Mouse (Mus musculus) adrenal gland, postnatal 10 days (tissue): Measurements from ENCODE around the gene Pde9a. TPM values are rescaled to one million over a fixed set of nuclear protein-coding genes. Genes with fewer than 3 reads are reported as not detected.

Experiments used
- DNase-seq: peaks from one replicate; pipeline ENCODE4 v3.0.0; 2021; ENCODE audit warnings: mixed read lengths
- total RNA-seq, 2 experiments: library from RNA; stranded (reverse); gene quantifications; 2 replicates each; pipeline ENCODE4 v1.2.3; 2021

The Pde9a gene
- total RNA-seq, 2 experiments from 2014 or later, result 7.9 to 12.7 TPM

DNA sequence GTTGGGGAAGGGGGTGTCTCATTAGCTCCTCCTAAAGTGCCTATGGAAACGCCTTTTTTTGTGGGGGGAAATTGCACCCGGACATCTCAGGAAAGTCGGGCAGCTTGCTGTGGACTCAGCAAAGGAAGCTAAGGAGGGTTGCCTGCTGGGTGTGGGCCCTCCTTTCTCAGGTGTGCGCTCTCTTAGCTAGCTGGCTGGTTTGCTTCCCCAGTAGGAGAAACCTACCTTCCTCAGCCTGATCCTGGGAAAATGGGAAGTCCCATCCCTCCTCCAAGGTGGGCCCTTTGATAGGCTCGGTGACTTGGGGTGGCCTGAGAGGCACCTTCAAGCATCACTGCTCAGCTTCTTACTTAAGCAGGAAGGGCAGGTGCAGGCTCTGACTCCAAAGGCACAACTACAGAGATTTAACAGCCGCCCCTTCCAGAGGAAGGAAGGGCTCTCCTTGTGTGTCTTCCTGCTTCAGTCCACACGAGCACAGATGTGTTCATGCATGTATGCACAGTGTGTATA is 811 bp downstream of the Pde9a start:
- DNase-seq, result no peak

DNA sequence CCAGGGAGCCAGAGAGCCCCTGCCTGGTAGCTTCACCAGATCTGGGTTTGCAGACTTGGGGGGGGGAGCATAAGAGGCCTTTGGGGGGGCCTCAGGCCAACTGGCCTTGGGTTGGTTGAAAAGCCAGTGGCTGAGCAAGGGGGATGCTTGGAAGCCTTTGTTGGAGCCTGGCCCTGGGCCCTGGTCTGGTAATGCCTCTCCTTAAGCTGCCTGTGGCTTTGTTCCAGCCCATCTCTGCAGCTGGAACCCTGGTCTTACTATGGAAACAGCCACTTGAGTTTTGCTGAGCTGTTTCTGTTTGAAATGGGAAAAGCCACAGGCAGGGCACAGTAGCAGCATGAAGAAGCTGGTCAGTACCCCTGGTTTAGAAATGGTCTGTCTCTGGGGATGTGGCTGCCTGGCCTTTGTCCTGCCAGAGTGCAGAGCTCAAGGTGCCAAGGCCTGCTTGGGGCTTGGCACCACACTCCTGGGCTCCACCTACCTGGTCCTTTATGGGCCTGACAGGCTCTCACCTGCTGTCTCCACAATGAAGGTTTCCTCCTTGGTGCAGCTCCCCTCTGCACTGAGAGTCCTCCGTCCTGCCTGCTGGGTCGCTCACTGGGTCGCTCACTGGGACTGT is 3.5 kb downstream of the Pde9a start:
- DNase-seq, result no peak

DNA sequence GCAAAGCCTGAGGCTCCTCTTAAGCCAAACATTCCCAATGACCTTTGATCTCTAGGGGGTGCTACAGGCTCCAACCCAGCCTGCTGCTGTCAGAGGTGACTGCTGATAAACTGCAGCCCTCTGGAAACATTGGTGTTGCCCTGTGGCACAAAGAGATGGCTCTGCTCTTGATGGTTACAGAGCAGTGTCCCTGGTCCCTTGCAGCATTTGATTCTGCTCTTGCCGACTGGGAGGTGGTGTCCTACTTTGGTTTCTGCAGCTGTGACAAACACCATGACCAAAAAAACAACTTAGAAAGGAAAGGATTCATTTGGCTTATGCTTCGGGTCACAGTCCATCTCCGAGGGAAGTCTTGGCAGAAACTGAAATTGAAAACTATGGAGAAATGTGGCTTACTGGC is 5.5 kb downstream of the Pde9a start:
- DNase-seq, result no peak

DNA sequence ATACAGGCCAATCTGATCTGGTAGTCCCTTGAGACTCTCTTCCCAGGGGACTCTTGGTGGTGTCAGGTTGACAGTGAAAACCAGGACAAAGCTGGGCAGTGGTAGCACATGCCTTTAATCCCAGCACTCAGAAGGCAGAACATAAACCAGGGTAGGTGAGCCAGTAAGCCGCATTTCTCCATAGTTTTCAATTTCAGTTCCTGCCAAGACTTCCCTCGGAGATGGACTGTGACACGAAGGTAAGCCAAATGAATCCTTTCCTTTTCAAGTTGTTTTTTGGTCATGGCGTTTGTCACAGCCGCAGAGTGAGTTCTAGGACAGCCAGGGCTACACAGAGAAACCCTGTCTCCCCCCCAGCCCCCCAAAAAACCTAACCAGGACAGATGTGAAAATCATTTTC is 6.0 kb downstream of the Pde9a start:
- no peak for DNase-seq

DNA sequence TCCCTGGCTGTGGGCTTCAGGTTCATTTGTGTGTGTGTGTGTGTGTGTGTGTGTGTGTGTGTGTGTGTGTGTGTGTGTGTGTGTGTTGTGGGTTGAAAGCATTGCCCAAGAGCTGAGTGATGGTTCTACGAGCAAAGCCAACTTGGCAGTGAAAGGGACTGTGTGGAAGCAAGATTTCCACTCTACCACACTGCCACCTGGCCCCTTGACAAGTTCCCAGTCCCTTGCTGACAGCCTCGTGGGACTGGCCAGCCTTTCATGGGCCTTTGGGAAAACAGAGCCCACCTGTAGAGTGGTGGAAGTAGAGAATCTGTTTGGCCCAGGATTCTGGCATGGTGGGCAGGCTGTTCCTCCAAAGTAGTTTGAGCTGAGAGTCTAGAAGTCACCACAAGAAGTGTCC is 7.8 kb downstream of the Pde9a start:
- DNase-seq, result peak; percentile 53

DNA sequence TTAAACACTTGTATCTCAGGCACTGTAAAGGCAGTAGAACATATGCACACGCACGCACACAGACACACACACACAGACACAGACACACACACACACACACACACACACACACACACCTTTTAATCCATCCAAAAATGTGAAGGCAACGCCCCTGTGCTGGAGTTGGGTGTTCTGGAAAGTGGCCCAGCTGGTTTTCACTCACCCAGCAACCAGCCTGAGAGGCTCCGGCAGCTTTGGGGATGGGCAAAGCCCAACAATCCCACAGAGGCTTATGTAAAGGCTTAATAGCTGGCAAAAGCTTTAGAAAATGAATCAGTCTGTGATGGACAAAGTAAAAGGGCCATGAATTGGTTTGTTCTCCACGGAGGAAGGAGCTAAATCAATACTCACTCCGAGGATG is 14.3 kb downstream of the Pde9a start:
- DNase-seq, result no peak

DNA sequence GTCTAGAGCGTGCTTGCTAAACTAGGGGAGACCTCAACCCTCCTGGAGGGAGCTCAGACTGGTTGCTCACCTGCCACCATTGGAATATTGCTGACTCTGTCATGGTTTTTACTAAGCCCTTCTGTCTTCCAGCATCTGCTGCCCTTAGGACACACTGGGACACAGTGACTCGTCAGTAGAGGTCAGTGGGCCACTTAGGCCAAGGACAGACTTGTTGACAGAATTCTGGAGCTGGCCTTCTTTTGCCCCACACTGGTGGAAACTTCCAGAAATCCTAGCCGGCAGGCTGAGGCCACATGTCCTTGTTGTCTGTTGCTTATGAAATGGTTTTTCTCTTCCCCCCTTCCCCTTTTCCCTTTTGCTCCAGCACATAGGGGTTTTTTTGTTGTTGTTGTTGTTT is 15.2 kb downstream of the Pde9a start:
- no peak for DNase-seq

DNA sequence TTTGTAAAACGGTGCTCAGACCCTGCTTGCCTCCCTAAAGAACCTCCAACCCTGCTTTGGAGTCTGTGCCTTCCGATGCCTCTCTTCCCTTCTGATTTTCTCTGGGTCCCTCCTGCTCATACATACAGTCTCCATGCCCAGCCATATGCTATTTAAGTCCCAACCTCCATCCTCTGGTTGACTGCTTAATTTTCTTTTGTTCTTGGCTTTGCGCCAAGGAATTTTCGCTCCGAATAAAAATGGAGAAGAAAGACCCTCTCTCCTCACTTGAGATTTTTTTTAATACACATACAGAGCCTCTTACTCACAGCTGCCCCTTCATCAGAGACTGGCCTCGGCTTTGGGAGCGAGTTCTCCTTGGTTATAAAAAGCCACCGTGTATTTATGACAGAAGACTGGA is 16.7 kb downstream of the Pde9a start:
- no peak for DNase-seq

DNA sequence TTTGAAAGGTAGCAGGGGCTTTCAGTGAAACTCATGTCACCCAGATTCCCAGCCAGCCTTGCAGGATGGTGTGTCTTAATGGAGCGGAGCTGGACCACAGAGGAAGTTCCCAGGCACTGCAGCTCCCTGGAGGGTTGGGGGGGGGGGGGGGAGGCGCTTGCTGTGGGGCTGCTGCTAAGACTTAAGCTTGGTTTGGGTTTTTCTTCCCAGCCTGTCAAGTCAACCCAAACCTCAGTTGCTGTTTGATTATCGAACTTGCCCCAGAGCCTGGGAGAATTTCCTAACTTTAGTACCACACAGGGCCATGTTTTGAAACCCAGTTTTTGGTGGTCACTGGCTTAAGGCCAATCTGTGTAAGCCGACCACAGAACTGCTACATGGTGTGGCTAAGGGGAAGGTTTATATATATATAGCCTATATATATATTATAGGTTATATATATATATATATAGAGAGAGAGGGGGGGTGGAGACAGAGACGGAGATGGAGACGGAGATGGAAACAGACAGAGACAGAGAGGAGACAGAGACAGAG is 19.8 kb downstream of the Pde9a start:
- no peak for DNase-seq

DNA sequence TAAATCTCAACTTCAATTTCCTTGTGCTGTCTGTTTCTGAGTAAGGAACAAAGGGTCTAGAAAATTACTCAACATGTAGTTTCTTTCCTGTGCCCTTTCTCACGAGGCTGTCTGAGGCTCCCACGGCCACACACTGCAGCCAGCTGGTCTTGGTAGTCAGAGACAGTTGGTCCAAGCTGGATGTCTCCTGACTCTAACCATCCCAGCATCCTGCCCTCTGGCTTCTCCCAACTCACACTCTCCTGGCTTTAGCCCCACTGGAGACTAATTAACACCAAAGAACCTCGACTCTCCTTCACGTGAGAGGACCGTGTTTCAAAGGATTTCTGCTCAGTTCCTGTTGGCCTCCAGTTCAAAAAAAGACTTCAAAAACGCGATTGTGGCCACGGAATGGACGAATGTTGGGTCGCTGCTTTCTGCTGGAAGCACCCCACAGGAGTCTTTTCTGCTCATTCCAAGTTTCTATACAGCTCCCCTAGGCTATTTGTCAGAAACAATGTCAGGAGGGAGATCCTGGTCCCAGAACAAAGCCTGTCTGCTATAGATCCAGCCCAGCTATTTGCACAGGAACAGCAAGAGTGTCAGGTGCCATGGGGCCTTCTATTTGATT is 23.8 kb downstream of the Pde9a start:
- no peak for DNase-seq

DNA sequence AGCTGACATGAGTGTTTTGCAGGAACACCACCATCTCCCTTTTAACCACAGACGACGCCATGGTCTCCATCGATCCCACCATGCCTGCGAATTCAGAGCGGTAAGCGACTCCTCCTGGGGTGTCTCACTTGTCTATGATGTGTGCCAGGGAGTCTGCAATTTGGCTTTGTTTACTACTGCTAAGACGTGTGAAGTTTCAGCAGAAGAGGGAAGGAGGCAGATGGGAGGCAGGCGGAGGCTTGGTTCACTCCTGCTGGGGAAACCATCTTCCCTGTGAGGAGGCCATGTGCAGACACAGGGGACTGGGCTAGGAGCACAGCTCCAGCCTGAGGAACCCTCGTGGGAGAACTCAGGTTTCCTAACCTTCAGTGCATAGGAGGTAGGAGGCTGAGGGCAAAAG is 29.2 kb downstream of the Pde9a start:
- no peak for DNase-seq

DNA sequence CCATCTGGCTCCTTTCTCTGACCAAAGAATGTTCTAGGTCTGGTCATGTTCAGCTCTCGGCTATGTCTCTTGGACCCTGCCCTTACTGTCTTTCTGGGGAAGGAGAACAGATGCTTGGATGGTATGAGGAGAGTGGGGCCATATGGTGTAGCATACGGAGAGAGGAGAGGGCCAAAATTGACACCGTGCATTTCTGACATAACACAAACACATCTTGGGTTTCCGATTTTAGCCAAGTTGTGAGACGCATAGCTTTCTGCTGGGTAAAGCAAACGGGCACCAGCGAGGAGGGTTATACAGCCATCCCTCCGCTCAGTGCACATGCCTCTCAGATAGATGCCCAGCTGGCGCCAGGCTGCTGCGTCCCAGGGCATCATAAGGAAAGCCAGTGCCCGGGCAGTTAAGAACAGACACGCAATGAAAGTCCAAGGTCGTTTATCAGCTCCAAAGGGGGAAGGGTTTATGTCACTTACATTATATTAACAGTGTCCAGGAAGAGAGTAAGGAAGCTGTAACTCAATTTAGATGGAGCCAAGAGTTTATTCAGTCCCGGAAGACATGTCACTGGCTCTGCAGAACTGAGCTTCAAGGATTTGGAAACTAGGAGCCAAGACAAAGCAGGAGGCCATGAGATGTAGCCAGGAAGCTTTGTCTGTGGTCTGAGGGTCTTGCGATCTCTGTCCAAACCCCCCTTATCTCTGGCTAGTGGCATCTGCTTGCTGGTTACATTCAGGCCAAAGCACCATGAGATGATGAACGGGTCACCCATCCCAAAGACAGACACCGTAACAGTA is 33.0 kb downstream of the Pde9a start:
- no peak for DNase-seq

DNA sequence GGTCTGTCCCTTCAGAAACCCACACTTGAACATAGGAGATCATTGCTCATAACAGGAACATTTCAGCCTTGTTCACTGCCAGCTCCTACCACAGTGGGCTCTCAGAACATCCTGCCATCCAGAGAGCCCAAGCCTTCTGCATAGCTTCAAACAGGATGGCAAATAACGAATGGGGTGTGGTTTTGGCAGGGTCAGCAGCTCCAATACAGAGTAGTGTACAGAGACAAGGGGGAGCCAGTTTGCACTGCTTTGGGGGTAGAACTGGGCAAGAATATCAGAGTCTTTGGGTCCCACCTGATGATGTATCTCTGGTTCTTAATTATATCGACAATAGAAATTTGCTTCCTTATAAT is 33.6 kb downstream of the Pde9a start:
- no peak for DNase-seq

DNA sequence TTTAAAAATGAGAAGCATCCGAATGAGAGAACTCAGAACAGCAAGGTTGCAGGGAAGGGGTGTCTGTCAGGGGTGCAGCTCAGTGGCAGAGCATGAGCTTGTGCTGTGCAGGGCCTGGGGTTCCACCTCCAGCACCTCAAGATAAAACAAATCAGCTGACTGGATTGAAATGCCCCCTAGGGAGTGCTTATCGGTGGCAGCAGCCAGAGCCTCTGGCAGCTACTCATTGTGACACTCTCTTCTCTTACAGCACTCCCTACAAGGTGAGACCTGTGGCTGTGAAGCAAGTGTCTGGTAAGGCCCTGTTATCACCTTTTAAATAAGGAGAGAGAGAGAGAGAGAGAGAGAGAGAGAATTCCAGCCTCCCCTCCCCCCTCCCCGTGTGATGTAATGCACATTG is 34.0 kb downstream of the Pde9a start:
- no peak for DNase-seq

DNA sequence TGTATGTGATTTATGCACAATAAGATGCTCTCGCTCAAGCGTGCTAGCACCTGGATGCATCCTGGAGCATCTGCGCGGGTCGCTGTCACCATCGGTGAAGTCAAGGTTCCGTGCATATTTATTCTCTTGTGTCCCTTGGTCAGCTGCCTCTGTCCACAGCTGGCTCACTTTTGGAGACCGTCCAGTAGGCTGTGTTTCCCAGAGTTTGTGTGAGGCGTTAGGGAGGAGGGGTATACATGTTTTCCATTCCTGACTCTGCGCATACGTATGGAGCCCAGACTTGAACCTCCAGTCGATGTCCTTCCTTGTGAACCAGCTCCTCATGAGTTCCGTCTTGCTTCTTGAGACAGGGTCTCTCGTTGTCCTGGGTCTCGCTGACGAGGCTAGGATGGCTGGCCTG is 34.6 kb downstream of the Pde9a start:
- no peak for DNase-seq

DNA sequence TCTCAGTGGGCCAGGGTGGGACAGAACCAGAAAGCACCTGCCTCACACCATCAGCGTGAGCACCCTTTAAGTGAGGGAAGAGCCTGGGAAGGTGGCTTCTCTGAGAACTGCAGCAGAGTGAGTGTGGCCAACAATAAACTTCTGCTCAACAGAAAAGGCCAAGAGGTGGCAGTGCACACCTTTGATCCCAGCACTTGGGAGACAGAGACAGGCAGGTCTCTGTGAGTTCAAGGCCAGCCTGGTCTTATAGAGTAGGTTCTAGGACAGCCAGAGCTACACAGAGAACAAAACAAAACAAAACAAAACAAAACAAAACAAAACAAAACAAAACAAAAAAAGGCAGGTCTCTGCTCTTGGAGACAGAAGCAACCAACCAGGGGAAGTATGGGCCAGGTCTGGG is 36.4 kb downstream of the Pde9a start:
- DNase-seq, result no peak

DNA sequence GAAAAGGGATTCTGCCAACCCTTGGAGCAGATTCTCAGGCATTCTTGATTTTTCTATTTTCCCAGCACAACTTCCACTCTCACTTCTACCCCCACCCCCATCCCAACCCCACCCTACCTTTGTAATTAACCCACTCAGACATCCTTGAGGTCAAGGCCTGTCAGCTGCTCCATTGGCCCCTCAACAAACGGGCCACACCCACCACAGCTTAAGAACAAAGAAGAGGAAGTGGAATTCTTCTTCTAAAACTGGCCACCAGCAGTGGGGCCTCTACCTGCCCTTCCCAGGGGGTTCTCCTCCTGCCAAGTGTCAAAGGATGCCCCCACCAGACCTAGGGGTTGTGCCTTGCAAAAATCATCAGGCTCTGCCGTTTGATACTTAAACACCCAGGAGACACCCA is 37.0 kb downstream of the Pde9a start:
- no peak for DNase-seq

DNA sequence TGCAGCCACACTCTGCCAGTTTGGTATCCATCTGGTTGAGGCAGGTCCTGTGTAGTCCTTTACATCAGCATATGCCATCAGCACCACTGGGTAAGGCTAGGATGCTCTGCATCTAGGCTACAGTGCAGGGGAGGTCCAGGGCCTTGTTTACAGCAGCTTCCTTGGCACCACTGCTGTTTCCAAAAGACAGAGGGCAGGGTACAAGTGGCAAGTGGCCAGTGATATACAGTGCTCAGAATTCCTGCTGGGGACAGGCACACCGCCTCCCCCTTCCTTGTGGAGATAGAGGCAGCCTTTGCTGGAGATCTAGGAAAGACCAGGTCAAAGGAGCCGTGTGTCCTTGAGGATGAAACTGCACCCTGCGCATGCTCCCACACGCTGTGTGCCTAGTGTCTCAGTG is 38.3 kb downstream of the Pde9a start:
- DNase-seq, result no peak

DNA sequence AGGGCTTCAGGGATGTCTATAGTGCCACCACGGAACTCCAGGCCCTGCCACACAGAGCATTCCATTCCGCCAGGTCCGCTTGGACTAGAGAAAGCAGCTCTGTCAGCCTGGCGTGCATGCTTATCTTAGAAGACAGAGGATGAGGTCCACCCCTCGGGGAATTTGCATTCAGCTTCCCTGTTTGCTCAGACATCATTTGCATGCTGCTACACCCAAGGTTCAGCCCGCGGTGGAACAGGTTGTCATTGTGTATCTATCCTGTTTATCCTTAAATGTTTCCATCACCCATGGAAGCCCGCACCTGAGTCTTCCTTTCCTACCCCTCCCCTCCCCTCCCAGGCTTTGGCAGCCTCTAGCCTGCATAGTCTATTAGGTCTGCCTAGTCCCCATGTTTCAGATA is 38.8 kb downstream of the Pde9a start:
- no peak for DNase-seq

DNA sequence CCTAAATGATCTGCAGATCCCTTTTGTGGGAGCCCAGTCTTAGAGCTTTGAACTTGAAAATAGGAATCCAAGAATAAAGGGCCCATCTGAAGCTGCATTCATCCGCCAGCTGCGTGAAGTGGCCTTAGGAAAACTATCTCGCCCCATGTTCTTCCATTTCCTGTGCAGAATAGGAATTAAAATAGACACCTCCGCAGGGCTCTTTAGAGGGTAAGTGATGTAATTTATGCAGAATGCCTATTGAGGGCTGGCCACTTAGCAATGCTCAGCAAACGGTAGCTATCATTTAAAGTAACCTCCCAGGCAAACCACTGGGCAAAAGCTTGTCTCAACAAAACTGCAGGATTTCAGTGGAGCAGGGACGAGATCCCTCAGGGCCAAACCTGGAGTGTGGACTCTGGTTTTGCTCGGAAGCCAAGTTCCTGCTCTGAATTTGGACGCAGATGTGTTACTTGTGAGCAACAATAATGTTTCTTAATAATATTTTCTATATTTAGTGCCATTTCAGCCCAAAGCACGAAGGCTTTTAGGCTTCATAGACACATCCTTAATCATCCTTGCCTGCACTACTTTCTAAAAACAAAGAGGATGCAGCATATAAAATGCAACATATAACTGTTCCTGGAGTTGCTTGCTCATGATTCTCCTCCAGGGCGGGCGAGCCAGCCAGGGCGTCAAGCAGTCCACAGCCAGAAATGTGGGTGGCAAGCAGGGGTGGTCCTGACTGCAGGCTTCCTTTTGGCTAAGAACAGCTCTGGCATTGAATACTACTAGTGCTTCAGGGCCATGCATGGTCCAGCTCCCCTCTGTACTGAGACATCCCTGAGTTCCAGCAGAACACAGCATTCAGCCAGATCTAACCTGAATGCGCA is 40.1 kb downstream of the Pde9a start:
- DNase-seq, result peak; percentile 32

DNA sequence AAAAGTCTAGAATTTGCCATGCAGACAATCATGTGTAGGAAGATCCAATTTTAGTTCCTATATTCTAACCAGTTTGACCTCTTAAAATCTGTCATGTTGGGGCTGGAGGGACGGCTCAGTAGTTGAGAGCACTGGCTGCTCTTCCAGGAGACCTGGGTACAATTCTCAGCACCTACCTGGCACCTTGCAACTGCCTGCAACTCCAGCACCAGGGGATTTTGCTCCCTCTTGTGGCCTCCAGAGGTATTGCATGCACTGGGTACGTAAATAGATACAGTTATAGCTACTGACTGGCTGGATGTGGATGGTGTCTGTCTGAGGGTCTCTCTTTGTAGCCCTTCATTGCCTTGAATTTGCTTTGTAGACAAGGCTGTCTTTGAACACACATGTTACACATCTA is 43.4 kb downstream of the Pde9a start:
- DNase-seq, result no peak

DNA sequence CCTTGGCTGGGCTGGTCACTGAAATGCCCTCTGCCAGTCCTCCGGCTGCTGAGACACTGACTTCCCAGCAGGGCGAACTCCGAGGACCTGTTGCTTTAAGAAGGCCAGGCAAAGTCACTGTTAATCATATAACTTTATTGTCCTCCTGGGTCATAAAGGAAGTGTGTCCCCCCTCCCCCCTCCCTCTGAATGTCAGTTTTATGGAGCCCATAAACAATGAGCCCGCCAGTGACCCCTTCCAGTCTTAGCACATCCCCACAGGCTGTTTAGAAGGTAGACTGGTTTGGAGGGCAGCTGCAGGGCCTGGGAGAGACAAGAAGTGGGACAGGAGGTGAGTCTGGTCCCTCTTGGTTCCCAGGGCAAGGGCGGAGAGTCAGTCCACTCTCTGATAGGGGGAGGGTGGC is 46.9 kb downstream of the Pde9a start:
- DNase-seq, result no peak
